Mouse (Mus musculus): ENCODE data around the gene Olfr694. TPM values are rescaled to one million over a fixed set of nuclear protein-coding genes. Genes with fewer than 3 reads are reported as not detected.

Olfr694 gene
- polyA plus RNA-seq, 1 experiment from 2014 or later: not detected

DNA sequence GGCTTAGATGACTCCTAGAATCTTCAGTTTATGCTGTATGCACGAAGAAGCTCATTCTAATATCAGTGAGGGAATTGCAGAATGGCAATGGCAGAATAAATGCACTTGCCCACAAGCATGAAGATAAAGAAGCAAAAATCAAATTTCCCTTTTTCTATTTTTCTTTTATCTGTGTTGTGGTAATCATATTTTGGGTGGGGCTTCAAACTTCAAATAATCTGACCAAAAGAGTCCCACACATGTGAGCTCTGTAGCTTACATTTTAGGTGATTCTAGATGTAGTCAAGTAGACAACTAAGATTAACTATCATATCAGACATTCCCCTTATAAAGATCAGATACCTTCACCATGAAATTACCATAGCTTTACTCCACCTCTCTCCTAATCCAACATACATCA is 41.8 kb downstream of the Olfr694 start:
- no peak for ATAC-seq
- 65% methylated on average over 1 of the region's 1 CpGs for WGBS

DNA sequence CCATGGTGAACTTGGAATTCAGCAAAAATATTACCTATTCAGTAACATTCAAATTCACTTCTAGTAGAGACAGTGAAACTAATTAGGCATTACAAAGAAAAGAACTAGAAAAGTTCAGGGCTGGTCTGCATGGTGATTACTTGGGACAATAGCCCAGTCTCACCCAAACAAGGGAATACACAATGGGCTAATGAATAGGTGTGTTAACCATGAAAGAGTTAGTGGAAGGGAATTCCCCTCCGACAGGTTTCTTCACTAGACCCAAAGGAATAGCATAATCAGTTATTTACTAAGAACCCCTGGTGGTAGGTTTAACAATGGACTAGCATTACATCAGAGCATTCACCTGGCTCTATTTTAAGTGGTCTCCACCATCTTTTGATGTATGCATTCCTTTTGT is 46.4 kb downstream of the Olfr694 start:
- H3K27ac ChIP-seq: no peak overlapping the region

More for the DNA sequence above, 41.8 kb downstream of the Olfr694 start:
- H3K4me2 ChIP-seq (replicated peaks): no peak overlapping the region
- no peak overlapping the region for H3K4me3 ChIP-seq (replicated peaks)
- H3K9ac ChIP-seq (replicated peaks): no peak overlapping the region
- H3K27ac ChIP-seq: no peak overlapping the region
- no peaks in the 10 kb centered on the region for H3K9me3 ChIP-seq
- no peaks in the 10 kb centered on the region for H3K36me3 ChIP-seq
- H3K27me3 ChIP-seq: no peaks in the 10 kb centered on the region
- H3K4me1 ChIP-seq (replicated peaks): no peaks in the 10 kb centered on the region

DNA sequence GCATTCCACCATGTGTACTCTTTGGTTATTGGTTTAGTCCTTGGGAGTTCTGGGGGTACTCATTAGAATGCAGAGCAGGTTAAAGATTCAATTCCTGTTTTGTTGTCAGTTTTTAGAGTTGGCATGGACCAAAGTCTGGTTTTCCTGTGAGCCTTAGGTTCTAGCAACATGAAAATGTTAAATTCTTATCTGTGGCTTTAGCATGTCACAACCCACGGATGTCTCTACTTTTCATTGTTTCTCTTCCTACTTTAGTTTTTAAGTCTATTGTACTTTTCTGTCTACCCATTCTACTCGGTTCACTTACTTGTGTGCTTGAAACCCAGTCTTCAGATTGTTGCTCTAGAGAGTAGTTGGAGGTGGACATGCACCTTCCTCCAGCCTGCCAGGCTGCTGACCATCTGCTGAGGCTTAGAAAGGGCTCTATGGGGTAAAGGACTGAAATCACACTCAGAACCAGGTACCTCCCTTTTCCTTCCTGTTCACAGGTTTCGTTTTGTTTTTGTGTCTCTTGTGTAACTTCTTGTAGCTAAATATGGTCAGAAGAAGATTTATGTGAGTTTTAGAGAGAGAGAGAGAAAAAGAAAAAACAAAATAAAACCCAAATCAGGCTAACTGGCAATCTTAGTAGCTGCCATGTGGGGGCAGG is 47.3 kb downstream of the Olfr694 start:
- 78% methylated on average over 3 of the region's 3 CpGs for WGBS
- Histone ChIP-seq H3K4me2 (replicated peaks) (no peak overlapping the region), H3K36me3 (no peaks in the 10 kb centered on the region)

More for the DNA sequence above, 46.4 kb downstream of the Olfr694 start:
- no peaks in the 10 kb centered on the region for H3K4me1 ChIP-seq (replicated peaks)
- WGBS: 66% methylated on average over 1 of the region's 1 CpGs
- H3K36me3 ChIP-seq: no peaks in the 10 kb centered on the region
- no peaks in the 10 kb centered on the region for H3K9me3 ChIP-seq
- ATAC-seq: no peak
- no peaks in the 10 kb centered on the region for H3K27me3 ChIP-seq
- H3K9ac ChIP-seq (replicated peaks): no peak overlapping the region
- H3K4me3 ChIP-seq (replicated peaks): no peak overlapping the region
- no peak overlapping the region for H3K4me2 ChIP-seq (replicated peaks)

DNA sequence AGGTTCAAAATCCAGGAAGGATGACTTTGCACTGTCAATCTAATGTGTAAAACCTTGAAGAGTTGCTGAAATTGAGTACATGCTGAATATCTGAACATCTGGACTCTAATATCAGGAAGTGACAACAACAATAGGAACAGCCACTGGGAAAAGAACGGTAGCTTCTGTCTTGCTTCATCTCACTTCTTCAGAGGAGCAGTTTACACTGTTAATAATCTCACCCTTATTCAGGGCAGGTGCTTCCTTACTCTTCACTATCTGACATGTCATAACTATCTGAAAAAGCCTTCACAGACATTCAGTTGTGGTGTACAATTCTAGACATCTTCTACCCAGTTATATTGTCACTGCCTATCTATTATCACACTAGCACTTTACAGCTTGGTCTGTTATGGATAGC is 50.8 kb downstream of the Olfr694 start:
- Histone ChIP-seq H3K4me1 (replicated peaks) (no peaks in the 10 kb centered on the region), H3K27ac (no peak overlapping the region), H3K9ac (replicated peaks) (no peak overlapping the region), H3K9me3 (0 out of 2 replicates have a peak, but pooled peaks cover 4% of the 10 kb centered on the region), H3K27me3 (no peaks in the 10 kb centered on the region), H3K4me2 (replicated peaks) (no peak overlapping the region), H3K36me3 (no peaks in the 10 kb centered on the region), H3K4me3 (replicated peaks) (no peak overlapping the region)
- ATAC-seq: no peak
- 87% methylated on average over 1 of the region's 1 CpGs for WGBS

More for the DNA sequence above, 47.3 kb downstream of the Olfr694 start:
- H3K27me3 ChIP-seq: no peaks in the 10 kb centered on the region
- no peaks in the 10 kb centered on the region for H3K4me1 ChIP-seq (replicated peaks)
- no peak for ATAC-seq
- no peak overlapping the region for H3K4me3 ChIP-seq (replicated peaks)
- no peaks in the 10 kb centered on the region for H3K9me3 ChIP-seq
- no peak overlapping the region for H3K27ac ChIP-seq
- no peak overlapping the region for H3K9ac ChIP-seq (replicated peaks)

DNA sequence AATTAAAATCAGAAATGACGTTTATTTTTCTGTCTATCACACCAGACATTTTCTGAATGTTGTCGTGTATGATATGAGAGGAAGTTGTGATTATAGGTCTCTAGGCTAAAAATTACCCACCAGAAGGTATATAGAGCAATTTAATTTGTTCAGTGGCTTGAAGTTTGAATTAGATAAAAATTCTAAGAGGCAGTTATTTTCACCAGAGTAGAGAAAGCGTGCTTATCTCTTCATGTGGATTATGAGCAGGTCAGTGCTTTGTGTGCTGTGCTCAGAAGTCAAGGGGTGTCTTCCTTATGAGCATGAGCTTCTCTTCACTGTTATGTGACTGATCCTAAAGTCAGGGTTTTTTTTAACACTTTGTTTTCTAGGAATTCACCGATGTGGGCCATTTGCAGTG is 56.1 kb downstream of the Olfr694 start:
- H3K4me2 ChIP-seq (replicated peaks): no peak overlapping the region
- 89% methylated on average over 4 of the region's 4 CpGs for WGBS
- no peaks in the 10 kb centered on the region for H3K4me1 ChIP-seq (replicated peaks)
- H3K27ac ChIP-seq: no peak overlapping the region
- H3K9ac ChIP-seq (replicated peaks): no peak overlapping the region
- H3K27me3 ChIP-seq: no peaks in the 10 kb centered on the region
- no peaks in the 10 kb centered on the region for H3K36me3 ChIP-seq
- H3K4me3 ChIP-seq (replicated peaks): no peak overlapping the region
- no peak for ATAC-seq
- H3K9me3 ChIP-seq: peaks cover 8% of the 10 kb centered on the region; the same call in 1 of the 2 replicates

Other genes with a start within 250 kb of the Olfr694 start
- not detected in 2 replicates for gene Olfr693, start 11.2 kb downstream of the Olfr694 start, polyA plus RNA-seq (2015; fragmentation: Nextera tagmentation; extraction: Ambion mirVana)
- gene Olfr695, start 24.6 kb upstream of the Olfr694 start, polyA plus RNA-seq (2015; fragmentation: Nextera tagmentation; extraction: Ambion mirVana): not detected in 2 replicates
- not detected in 2 replicates for gene Olfr697, start 50.6 kb upstream of the Olfr694 start, polyA plus RNA-seq (2015; fragmentation: Nextera tagmentation; extraction: Ambion mirVana)
- gene Olfr698, start 63.6 kb upstream of the Olfr694 start, polyA plus RNA-seq (2015; fragmentation: Nextera tagmentation; extraction: Ambion mirVana): not detected in 2 replicates
- not detected in 2 replicates for gene Olfr699, start 101.4 kb upstream of the Olfr694 start, polyA plus RNA-seq (2015; fragmentation: Nextera tagmentation; extraction: Ambion mirVana)
- gene Olfr700, start 117.0 kb upstream of the Olfr694 start, polyA plus RNA-seq (2015; fragmentation: Nextera tagmentation; extraction: Ambion mirVana): not detected in 2 replicates
- gene Olfr701, start 122.3 kb upstream of the Olfr694 start, polyA plus RNA-seq (2015; fragmentation: Nextera tagmentation; extraction: Ambion mirVana): not detected in 2 replicates
- not detected in 2 replicates for gene Olfr702, start 142.1 kb upstream of the Olfr694 start, polyA plus RNA-seq (2015; fragmentation: Nextera tagmentation; extraction: Ambion mirVana)
- not detected in 2 replicates for gene Olfr703, start 151.5 kb upstream of the Olfr694 start, polyA plus RNA-seq (2015; fragmentation: Nextera tagmentation; extraction: Ambion mirVana)
- gene Olfr704, start 171.4 kb upstream of the Olfr694 start, polyA plus RNA-seq (2015; fragmentation: Nextera tagmentation; extraction: Ambion mirVana): not detected in 2 replicates
- not detected in 2 replicates for gene Olfr705, start 185.1 kb upstream of the Olfr694 start, polyA plus RNA-seq (2015; fragmentation: Nextera tagmentation; extraction: Ambion mirVana)
- gene Olfr706, start 196.3 kb upstream of the Olfr694 start, polyA plus RNA-seq (2015; fragmentation: Nextera tagmentation; extraction: Ambion mirVana): not detected in 2 replicates
- not detected in 2 replicates for gene Olfr707, start 209.4 kb upstream of the Olfr694 start, polyA plus RNA-seq (2015; fragmentation: Nextera tagmentation; extraction: Ambion mirVana)
- not detected in 2 replicates for gene Olfr1532-ps1, start 216.2 kb upstream of the Olfr694 start, polyA plus RNA-seq (2015; fragmentation: Nextera tagmentation; extraction: Ambion mirVana)
- not detected in 2 replicates for gene Olfr709-ps1, start 240.4 kb upstream of the Olfr694 start, polyA plus RNA-seq (2015; fragmentation: Nextera tagmentation; extraction: Ambion mirVana)

All from midbrain, embryonic 13.5 days (tissue).